In genomic region chr1:87650611-87651079, GRCm38 (mm10) we compare ENCODE assay signal across 8 mouse cellular contexts. TPM values are rescaled to one million over a fixed set of nuclear protein-coding genes. Genes with fewer than 3 reads are reported as not detected.
DNase-seq lines count a peak whose midpoint lies in the region; ATAC-seq and TF ChIP-seq lines count a peak whose summit lies in the region.

No protein-coding gene starts in this region.

- H3K4me3 ChIP-seq in intestine, postnatal 0 days (ENCODE audit: low read depth, low read length): no peak overlapping the region
- H3K4me3 ChIP-seq in forebrain, postnatal 0 days (ENCODE audit: low read depth, low read length): no peak overlapping the region

- no peaks in the 10 kb centered on the region for H3K9me3 ChIP-seq in intestine, postnatal 0 days (ENCODE audit: control insufficient read depth)
- H3K9me3 ChIP-seq in forebrain, postnatal 0 days (ENCODE audit: low read length): no peaks in the 10 kb centered on the region

- H3K4me1 ChIP-seq in intestine, postnatal 0 days (replicated peaks; ENCODE audit: control insufficient read depth, insufficient read depth, low read length): peaks cover 3% of the 10 kb centered on the region; the same call in 1 of the 2 replicates
- H3K4me1 ChIP-seq in forebrain, postnatal 0 days (ENCODE audit: insufficient read depth): no peaks in the 10 kb centered on the region

- TF ChIP-seq CTCF in intestine, postnatal 0 days (IDR thresholded peaks at IDR 0.05; ENCODE audit: low read depth): no peak
- no peak for TF ChIP-seq CTCF in forebrain, postnatal 0 days (IDR thresholded peaks at IDR 0.05; ENCODE audit: low read depth)

- H3K4me2 ChIP-seq in intestine, postnatal 0 days (replicated peaks; ENCODE audit: low read depth): no peak overlapping the region
- no peak overlapping the region for H3K4me2 ChIP-seq in forebrain, postnatal 0 days (ENCODE audit: low read depth)

- peak; percentile 61 to 72 for DNase-seq in adrenal gland, adult (ENCODE audit: inconsistent age in 2 of 2, low spot score in 1 of 2)
- DNase-seq in adrenal gland, postnatal 25 days: no peak
- DNase-seq in adrenal gland, postnatal 10 days: peak; percentile 23
- peak; percentile 82 for DNase-seq in lung, postnatal 10 days
- peak; percentile 17 to 52 for DNase-seq in thymus, adult 18-20 months
- DNase-seq in cerebellum, postnatal 4 days (ENCODE audit: low spot score in 2 of 2): no peak
- DNase-seq in forebrain, postnatal 0 days: no peak

- H3K27me3 ChIP-seq in intestine, postnatal 0 days (replicated peaks; ENCODE audit: control insufficient read depth, insufficient read depth, low read length): no peaks in the 10 kb centered on the region
- H3K27me3 ChIP-seq in forebrain, postnatal 0 days (ENCODE audit: insufficient read depth, low read length): no peaks in the 10 kb centered on the region

- H3K36me3 ChIP-seq in intestine, postnatal 0 days (ENCODE audit: control insufficient read depth, insufficient read depth): no peaks in the 10 kb centered on the region
- H3K36me3 ChIP-seq in forebrain, postnatal 0 days (ENCODE audit: insufficient read depth): no peaks in the 10 kb centered on the region

- peak; percentile 60 for ATAC-seq in intestine, postnatal 0 days
- ATAC-seq in forebrain, postnatal 0 days: no peak

- no peak overlapping the region for H3K27ac ChIP-seq in intestine, postnatal 0 days (ENCODE audit: low read depth, low read length)
- H3K27ac ChIP-seq in forebrain, postnatal 0 days (ENCODE audit: low read depth, low read length): no peak overlapping the region

- 54% methylated on average over 8 of the region's 8 CpGs for WGBS in intestine, postnatal 0 days
- 77% methylated on average over 8 of the region's 8 CpGs for WGBS in forebrain, postnatal 0 days

- no peak overlapping the region for H3K9ac ChIP-seq in intestine, postnatal 0 days (ENCODE audit: low read depth, low read length)
- no peak overlapping the region for H3K9ac ChIP-seq in forebrain, postnatal 0 days

RNA-seq across cellular contexts. Expression of gene Inpp5d, which starts 30.5 kb away (rescaled TPM):
- total RNA-seq in adrenal gland, postnatal 25 days (2021): 7.9 and 17.4 TPM in 2 replicates
- 10 to 100 TPM; 15.8 to 18.8 TPM for total RNA-seq in adrenal gland, postnatal 10 days (2021)
- polyA plus RNA-seq in intestine, postnatal 0 days (2015; fragmentation: Nextera tagmentation; extraction: Ambion mirVana): 2.5 and 3.1 TPM in 2 replicates
- total RNA-seq in forebrain, postnatal 0 days (2014; rRNA removed): 4.5 and 25.4 TPM in 2 replicates
- polyA plus RNA-seq in forebrain, postnatal 0 days (2015; fragmentation: Nextera tagmentation; extraction: Ambion mirVana): 2.7 and 3.0 TPM in 2 replicates

Comparison
In these comparisons a context has a peak if more than half of its experiments do, and no peak if none do; other contexts are left out.
1. DNase-seq: peak in adrenal gland, adult (2 of 2), adrenal gland, postnatal 10 days (single experiment), lung, postnatal 10 days (single experiment) and thymus, adult 18-20 months (2 of 2); none in adrenal gland, postnatal 25 days (single experiment), cerebellum, postnatal 4 days (0 of 2) and forebrain, postnatal 0 days (single experiment).